Mouse (Mus musculus) limb, embryonic 13.5 days (tissue): Measurements from ENCODE around the gene Gpr135. TPM values are rescaled to one million over a fixed set of nuclear protein-coding genes. Genes with fewer than 3 reads are reported as not detected.

ENCODE experiments used
- ATAC-seq: fragments of 200-750 bp; cut with Nextera tagmentation; 2 replicates; pipeline ENCODE4 v1.8.0; 2017; ENCODE audit warnings: low read depth, moderate number of reproducible peaks, moderate TSS enrichment; ENCODE audit not compliant: low FRiP score
- H3K27ac ChIP-seq: fragments of 300-500 bp; sonication (generic); 2 replicates; pipeline ENCODE4 v1.5.1; 2015; ENCODE audit warnings: inconsistent platforms, mild to moderate bottlenecking, moderate library complexity
- H3K27me3 ChIP-seq: fragments of 300-500 bp; sonication (generic); 2 replicates; pipeline ENCODE4 v1.6.1; 2015; ENCODE audit warnings: mild to moderate bottlenecking, inconsistent platforms
- H3K36me3 ChIP-seq: fragments of 300-500 bp; sonication (generic); 2 replicates; pipeline ENCODE4 v1.6.1; 2015; ENCODE audit warnings: inconsistent platforms, mild to moderate bottlenecking, moderate library complexity
- H3K4me1 ChIP-seq: fragments of 300-500 bp; sonication (generic); 2 replicates; pipeline ENCODE4 v1.6.1; 2015; ENCODE audit warnings: inconsistent platforms
- H3K4me2 ChIP-seq: fragments of 300-500 bp; sonication (generic); replicated peaks from 2 replicates; pipeline ENCODE4 v1.6.1; 2015; ENCODE audit warnings: inconsistent platforms, mild to moderate bottlenecking, moderate library complexity
- H3K4me3 ChIP-seq: fragments of 300-500 bp; sonication (generic); 2 replicates; pipeline ENCODE4 v1.5.1; 2015; ENCODE audit warnings: moderate library complexity, mild to moderate bottlenecking, inconsistent platforms
- H3K9ac ChIP-seq: fragments of 300-500 bp; sonication (generic); 2 replicates; pipeline ENCODE4 v1.6.1; 2015; ENCODE audit warnings: mild to moderate bottlenecking, inconsistent platforms
- H3K9me3 ChIP-seq: fragments of 300-500 bp; sonication (generic); 2 replicates; pipeline ENCODE4 v1.6.1; 2016; ENCODE audit warnings: inconsistent platforms
- WGBS: fragments of 180-500 bp; shearing (Covaris S2); methylation state at CpG from one replicate; pipeline ENCODE4 v1.1.7; 2015; 5-methylcytosine and 5-hydroxymethylcytosine counted together
- polyA plus RNA-seq: library from polyadenylated mRNA; unstranded; fragments of >200 nt; fragmentation: Nextera tagmentation; extraction: Ambion mirVana; gene quantifications from 2 replicates; pipeline ENCODE4 v1.2.1, GENCODE M21; 2015

Gene Gpr135
- polyA plus RNA-seq: 0.38 and 0.83 TPM in 2 replicates

DNA sequence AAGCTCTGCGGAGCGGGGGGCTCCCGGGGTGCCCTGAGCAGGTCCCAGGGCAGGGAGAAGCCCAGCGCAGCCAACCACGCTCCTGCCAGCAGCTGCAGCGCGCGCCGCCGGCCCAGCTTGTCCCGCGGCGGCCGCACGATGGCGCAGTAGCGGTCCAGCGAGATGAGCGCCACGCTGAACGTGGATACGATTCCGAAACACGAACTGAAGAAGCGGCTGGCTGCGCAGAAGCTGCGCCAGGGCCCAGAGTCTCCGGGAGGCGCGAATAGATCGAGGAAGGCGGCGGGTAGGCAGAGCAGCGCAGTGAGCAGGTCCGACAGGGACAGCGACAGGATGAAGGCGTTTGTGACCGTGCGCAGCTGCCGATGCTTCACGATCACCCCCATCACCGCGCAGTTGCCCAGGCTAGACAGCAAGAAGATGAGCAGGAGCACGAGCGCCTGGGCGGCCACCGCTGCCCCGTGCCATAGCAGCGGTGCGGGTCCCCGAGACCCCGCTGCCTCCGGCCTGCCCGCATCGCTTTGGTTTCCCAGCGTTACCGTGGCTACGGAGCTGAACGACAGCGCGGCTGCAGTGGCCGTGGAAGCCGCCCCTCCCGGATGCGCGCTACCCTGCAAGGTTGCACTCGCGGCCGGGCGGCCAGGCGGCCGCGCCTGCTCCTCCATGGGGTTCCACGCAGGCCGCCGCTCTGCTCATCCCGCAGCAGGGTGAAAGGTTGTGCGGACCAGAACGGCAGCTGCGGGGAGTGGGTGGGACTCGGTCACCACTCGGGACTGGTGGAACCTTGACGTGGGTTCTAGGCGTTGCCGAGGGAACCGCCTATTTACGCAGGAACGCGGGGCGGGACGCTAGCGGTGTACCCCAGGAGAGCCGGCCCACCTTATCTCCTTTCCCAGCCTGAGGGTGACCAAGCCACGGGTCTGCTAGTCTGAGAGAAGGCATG is at the start of gene Gpr135:
Gpr135 (minus strand) TSS at position 799 of the 943 bp plus-strand sequence.
- Histone ChIP-seq H3K36me3 (peaks cover 16% of the 10 kb centered on the region), H3K4me2 (peak within 1 kb of the TSS; percentile 99), H3K9me3 (0 out of 2 replicates have a peak, but pooled peaks cover 2% of the 10 kb centered on the region), H3K27me3 (peaks cover 44% of the 10 kb centered on the region), H3K9ac (peak within 1 kb of the TSS; percentile 74), H3K4me3 (peak within 1 kb of the TSS; percentile 73), H3K27ac (no peak within 1 kb of the TSS), H3K4me1 (peaks cover 9% of the 10 kb centered on the region)
- ATAC-seq: peak; percentile 87
- under 1% methylated on average over 94 of the region's 94 CpGs for WGBS

DNA sequence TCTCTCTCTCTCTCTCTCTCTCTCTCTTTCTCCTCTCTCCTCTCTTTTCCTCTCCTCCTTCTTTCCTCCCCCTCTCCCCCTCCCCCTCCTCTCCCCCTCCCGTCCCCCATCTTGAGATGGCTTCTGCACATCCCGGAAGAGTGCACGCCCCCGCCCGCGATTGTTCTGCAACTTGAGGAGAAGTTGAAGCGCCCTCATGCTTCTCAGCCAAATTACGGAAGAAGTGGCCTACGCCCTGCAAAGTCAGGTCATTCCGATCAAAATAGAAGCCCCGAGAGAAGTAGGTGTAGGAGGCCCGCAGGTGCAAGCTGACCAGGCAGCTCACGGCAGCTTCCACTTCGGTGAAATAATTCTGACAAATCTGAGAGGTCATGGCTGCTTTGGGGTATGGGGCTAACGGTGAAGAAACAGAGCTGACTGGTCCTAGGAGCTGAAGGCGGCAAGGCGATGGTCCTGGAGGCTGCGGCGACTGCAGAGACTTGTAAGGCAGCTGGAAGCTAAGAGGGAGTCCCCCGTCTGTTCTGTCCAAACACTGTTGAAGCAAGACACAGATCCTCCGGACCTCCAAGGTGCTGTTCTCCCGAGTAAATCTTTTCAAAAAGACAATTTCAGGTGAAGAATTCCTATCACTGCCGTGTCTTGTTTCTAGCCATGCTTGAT is 44.9 kb upstream of the Gpr135 start:
- no peak overlapping the region for H3K27ac ChIP-seq
- H3K9ac ChIP-seq: no peak overlapping the region
- H3K36me3 ChIP-seq: no peaks in the 10 kb centered on the region
- H3K9me3 ChIP-seq: no peaks in the 10 kb centered on the region
- WGBS: 76% methylated on average over 22 of the region's 23 CpGs
- no peak overlapping the region for H3K4me2 ChIP-seq
- H3K4me1 ChIP-seq: no peaks in the 10 kb centered on the region
- no peak overlapping the region for H3K4me3 ChIP-seq
- 0 out of 2 replicates have a peak, but pooled peaks cover 3% of the 10 kb centered on the region for H3K27me3 ChIP-seq
- ATAC-seq: no peak

- Histone ChIP-seq H3K4me2 (no peak overlapping the region), H3K9me3 (no peaks in the 10 kb centered on the region), H3K4me1 (no peaks in the 10 kb centered on the region), H3K27ac (no peak overlapping the region), H3K4me3 (no peak overlapping the region), H3K27me3 (0 out of 2 replicates have a peak, but pooled peaks cover 3% of the 10 kb centered on the region), H3K36me3 (no peaks in the 10 kb centered on the region), H3K9ac (no peak overlapping the region)
- ATAC-seq: no peak
- WGBS: 72% methylated on average over 6 of the region's 6 CpGs
Observed at GRCm38 (mm10) chr12:72115126-72115525, 44.2 kb upstream of the Gpr135 start.

DNA sequence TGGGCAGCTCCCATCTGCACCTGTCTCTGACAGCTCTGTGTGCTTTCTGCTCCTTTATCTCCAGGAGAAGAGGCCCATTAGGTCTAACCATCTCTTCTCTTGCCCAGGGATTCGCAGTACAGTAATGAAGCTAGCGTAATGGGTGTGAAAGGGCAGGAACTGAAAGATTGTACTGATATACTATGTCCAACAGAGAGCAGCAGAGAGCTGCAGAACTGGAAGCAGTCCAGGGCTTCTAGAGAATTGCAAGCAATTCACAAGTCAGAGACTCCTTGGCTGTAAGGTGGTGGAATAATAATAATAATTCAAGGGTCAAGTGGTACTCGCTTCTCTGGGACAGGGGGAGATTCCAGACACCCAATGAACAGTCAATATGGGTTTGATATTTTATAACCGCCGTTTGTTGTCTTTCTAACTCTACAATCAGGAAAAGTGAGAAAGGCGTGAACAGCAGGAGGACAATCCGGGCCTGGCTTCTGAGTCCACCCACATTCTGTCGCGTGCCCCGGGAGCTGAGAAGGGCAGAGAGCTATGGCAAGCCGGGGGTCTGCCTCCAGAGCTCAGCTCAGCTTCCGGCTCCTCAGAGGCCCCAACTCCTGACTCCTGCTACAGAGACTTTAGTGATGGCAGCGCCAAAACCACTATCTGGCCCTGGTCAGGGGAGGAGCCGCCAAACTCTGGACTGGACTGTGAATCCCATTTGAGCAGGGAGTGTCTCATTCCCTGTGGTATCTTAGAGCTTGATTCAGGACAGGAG is 33.8 kb upstream of the Gpr135 start:
- Histone ChIP-seq H3K36me3 (peaks cover 16% of the 10 kb centered on the region), H3K27me3 (peaks cover 7% of the 10 kb centered on the region; the same call in 1 of the 2 replicates), H3K9me3 (no peaks in the 10 kb centered on the region), H3K4me2 (0 out of 2 replicates have a peak overlapping the region, but pooled peaks have one; percentile 14), H3K9ac (no peak overlapping the region), H3K4me3 (no peak overlapping the region), H3K4me1 (no peaks in the 10 kb centered on the region), H3K27ac (no peak overlapping the region)
- ATAC-seq: 0 out of 2 replicates have a peak, but pooled peaks have one; percentile 32
- 30% methylated on average over 14 of the region's 14 CpGs for WGBS

DNA sequence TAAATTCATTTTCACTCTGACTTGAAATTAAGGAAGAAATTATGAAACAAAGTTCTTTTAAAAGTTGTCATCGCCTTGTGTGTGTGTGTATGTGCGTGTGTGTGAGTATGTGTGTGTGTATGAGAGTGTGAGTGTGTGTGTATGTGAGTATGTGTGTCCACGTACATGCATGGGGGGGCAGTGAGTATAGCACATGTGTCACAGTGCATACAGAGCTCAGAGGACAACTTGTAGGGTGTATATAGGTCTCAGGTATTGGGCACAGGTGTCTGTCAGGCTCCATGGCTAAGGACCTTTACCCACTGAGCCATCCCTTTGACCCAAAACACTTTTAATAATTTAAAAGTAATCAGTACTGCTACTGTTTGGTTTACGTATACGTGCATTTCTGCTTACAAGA is 33.1 kb upstream of the Gpr135 start:
- H3K4me1 ChIP-seq: no peaks in the 10 kb centered on the region
- no peak overlapping the region for H3K4me3 ChIP-seq
- no peaks in the 10 kb centered on the region for H3K9me3 ChIP-seq
- no peak overlapping the region for H3K27ac ChIP-seq
- 82% methylated on average over 5 of the region's 5 CpGs for WGBS
- H3K27me3 ChIP-seq: peaks cover 7% of the 10 kb centered on the region; the same call in 1 of the 2 replicates
- H3K9ac ChIP-seq: no peak overlapping the region
- no peak overlapping the region for H3K4me2 ChIP-seq
- peaks cover 23% of the 10 kb centered on the region for H3K36me3 ChIP-seq
- peak; percentile 32; the same call in 1 of the 2 replicates for ATAC-seq

- Histone ChIP-seq H3K9ac (no peak overlapping the region), H3K4me1 (no peaks in the 10 kb centered on the region), H3K4me2 (no peak overlapping the region), H3K27ac (no peak overlapping the region), H3K9me3 (no peaks in the 10 kb centered on the region), H3K36me3 (peaks cover 29% of the 10 kb centered on the region), H3K27me3 (0 out of 2 replicates have a peak, but pooled peaks cover 3% of the 10 kb centered on the region), H3K4me3 (no peak overlapping the region)
- 84% methylated on average over 6 of the region's 6 CpGs for WGBS
- ATAC-seq: no peak
Observed at GRCm38 (mm10) chr12:72102776-72103175, 31.9 kb upstream of the Gpr135 start.

- no peak overlapping the region for H3K4me2 ChIP-seq
- H3K27ac ChIP-seq: no peak overlapping the region
- H3K4me3 ChIP-seq: no peak overlapping the region
- peaks cover 82% of the 10 kb centered on the region for H3K36me3 ChIP-seq
- H3K4me1 ChIP-seq: no peaks in the 10 kb centered on the region
- H3K9me3 ChIP-seq: no peaks in the 10 kb centered on the region
- H3K9ac ChIP-seq: no peak overlapping the region
- H3K27me3 ChIP-seq: no peaks in the 10 kb centered on the region
- no peak for ATAC-seq
- 95% methylated on average over 8 of the region's 8 CpGs for WGBS
Observed at GRCm38 (mm10) chr12:72096966-72097365, 26.0 kb upstream of the Gpr135 start.

DNA sequence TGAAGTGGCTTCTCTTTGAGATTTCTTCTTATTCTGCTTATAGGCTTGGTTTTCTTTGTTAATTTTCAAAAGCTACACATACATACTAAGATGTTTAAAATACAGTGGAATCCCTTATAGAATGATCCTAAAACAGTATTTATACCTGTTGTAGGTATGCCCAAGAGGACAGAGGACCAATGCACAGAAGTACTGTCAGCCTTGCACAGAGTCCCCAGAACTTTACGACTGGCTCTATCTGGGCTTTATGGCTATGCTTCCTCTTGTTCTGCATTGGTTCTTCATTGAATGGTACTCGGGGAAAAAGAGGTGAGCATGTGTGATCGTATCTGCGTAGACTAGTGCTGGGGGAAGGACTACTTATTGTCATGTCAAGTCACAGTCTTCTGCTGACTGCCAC is 18.9 kb upstream of the Gpr135 start:
- no peak overlapping the region for H3K9ac ChIP-seq
- no peak overlapping the region for H3K4me2 ChIP-seq
- H3K27me3 ChIP-seq: no peaks in the 10 kb centered on the region
- no peak overlapping the region for H3K27ac ChIP-seq
- peaks cover 16% of the 10 kb centered on the region for H3K4me1 ChIP-seq
- WGBS: 89% methylated on average over 4 of the region's 4 CpGs
- peaks cover 43% of the 10 kb centered on the region for H3K36me3 ChIP-seq
- no peaks in the 10 kb centered on the region for H3K9me3 ChIP-seq
- no peak overlapping the region for H3K4me3 ChIP-seq
- no peak for ATAC-seq

DNA sequence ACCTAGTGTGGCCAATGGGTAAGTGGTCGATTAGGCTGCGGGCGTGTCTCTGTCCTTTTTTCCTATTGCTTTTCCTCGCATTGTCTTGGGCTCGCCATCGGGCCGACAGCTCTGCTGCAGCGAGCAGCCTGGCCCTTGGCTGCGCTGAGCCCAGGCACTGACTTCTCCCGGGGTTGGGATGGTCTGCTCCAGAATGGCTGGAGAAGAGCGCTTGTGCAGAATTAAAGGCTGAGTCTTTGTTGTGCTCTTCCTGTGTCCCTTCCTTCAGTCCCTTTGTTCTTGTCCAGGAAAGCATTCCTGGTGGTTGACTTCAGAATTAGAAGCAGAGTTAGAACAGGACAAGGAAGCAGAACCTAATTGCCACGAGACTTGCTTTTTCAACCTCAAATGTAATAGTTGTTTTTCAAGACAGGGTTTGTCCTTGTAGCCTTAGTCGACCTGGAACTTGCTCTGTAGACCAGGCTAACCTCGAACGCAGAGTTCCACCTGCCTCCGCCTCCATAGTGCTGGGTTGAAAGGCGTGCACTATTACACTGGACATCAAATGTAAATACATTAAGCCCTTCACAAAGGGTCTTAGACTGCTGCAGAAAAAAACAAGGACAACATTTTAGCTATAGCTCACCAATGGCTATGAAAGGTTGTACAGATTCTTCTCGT is 15.4 kb upstream of the Gpr135 start:
- H3K4me1 ChIP-seq: peaks cover 32% of the 10 kb centered on the region
- peak overlapping the region; percentile 84 for H3K9ac ChIP-seq
- H3K4me3 ChIP-seq: peak overlapping the region; percentile 74
- no peaks in the 10 kb centered on the region for H3K9me3 ChIP-seq
- WGBS: 2% methylated on average over 18 of the region's 18 CpGs
- peaks cover 9% of the 10 kb centered on the region for H3K36me3 ChIP-seq
- H3K27me3 ChIP-seq: no peaks in the 10 kb centered on the region
- H3K4me2 ChIP-seq: peak overlapping the region; percentile 74
- no peak for ATAC-seq
- peak overlapping the region; percentile 94 for H3K27ac ChIP-seq

GRCm38 (mm10) chr12:72085329-72086165 is 14.6 kb upstream of the Gpr135 start, which contains the start of the genes L3hypdh and Jkamp:
Gene L3hypdh (minus strand): TSS chr12:72085439.
Gene Jkamp (plus strand): TSS chr12:72085589.
- ATAC-seq: peak; percentile 98
- H3K9ac ChIP-seq: peak within 1 kb of the TSS; percentile 84
- WGBS: under 1% methylated on average over 59 of the region's 60 CpGs

More at GRCm38 (mm10) chr12:72085329-72086165, 14.6 kb upstream of the Gpr135 start, which contains the start of the genes L3hypdh and Jkamp:
- peak within 1 kb of the TSS; percentile 74 for H3K4me3 ChIP-seq
- H3K27me3 ChIP-seq: no peaks in the 10 kb centered on the region
- H3K27ac ChIP-seq: peak within 1 kb of the TSS; percentile 94
- H3K4me1 ChIP-seq: peaks cover 32% of the 10 kb centered on the region
- peaks cover 6% of the 10 kb centered on the region for H3K36me3 ChIP-seq
- H3K4me2 ChIP-seq: peak within 1 kb of the TSS; percentile 88
- H3K9me3 ChIP-seq: no peaks in the 10 kb centered on the region
